Mouse (Mus musculus): Measurements from ENCODE around the gene Hspg2. TPM values are rescaled to one million over a fixed set of nuclear protein-coding genes. Genes with fewer than 3 reads are reported as not detected.
"Not testable (repeated sequence)": the region's sequence is repeated elsewhere in the genome, so short reads cannot be mapped to it uniquely, and the experiment has no call there.

Hspg2 gene
- polyA plus RNA-seq, 1 experiment: 0.26 TPM

DNA sequence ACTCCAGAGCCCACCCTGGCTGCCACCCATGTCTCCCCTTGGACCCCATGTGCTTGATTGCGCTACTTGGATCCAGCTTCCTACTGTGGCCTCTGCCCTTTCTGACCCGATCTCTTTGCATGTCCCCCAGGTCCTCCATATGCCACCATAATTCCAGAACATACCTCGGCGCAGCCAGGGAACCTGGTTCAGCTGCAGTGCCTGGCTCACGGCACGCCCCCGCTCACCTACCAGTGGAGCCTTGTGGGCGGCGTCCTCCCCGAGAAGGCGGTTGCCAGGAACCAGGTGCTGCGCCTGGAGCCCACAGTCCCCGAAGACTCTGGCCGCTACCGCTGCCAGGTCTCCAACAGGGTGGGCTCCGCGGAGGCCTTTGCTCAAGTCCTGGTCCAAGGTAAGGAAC is 84.9 kb downstream of the Hspg2 start:
- Histone ChIP-seq H3K9me3 (ENCODE audit: control insufficient read depth, low read length) (no peaks in the 10 kb centered on the region), H3K4me3 (replicated peaks) (no peak overlapping the region), H3K36me3 (ENCODE audit: control insufficient read depth) (peaks cover 19% of the 10 kb centered on the region; the same call in 1 of the 2 replicates), H3K27me3 (ENCODE audit: control insufficient read depth) (no peaks in the 10 kb centered on the region), H3K4me1 (ENCODE audit: control insufficient read depth) (no peaks in the 10 kb centered on the region)
- TF ChIP-seq GATA1 (IDR thresholded peaks at IDR 0.05; ENCODE audit: low read length) (no peak), TAL1 (IDR thresholded peaks at IDR 0.05; ENCODE audit: low read length) (no peak)

DNA sequence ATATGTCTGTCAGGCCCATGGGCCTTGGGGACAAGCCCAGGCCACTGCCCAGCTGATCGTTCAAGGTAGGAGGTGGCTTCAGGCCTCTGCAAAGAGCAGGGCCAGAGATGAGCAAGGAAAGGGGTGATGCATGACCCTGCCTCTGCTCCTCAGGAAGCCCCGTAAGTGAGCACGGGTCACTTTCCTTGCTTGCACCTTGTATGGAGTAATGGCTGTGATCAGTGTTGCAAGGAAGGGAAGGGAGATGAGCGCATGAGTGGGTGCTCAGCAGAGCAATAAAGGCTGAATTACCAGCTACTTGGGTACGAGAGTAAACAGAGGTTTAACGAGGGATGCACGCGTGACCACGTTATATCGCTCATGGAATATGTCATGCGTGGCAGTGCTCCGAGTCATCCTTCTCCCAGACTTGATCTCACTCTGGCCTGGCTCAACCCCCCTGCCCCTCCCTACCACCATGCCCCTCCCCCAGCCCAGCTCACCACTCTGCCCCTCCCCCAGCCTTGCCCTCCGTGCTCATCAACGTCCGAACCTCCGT is 88.2 kb downstream of the Hspg2 start:
- Histone ChIP-seq H3K36me3 (ENCODE audit: control insufficient read depth) (peaks cover 23% of the 10 kb centered on the region; the same call in 1 of the 2 replicates), H3K4me3 (replicated peaks) (no peak overlapping the region), H3K9me3 (ENCODE audit: control insufficient read depth, low read length) (no peaks in the 10 kb centered on the region), H3K27me3 (ENCODE audit: control insufficient read depth) (no peaks in the 10 kb centered on the region), H3K4me1 (ENCODE audit: control insufficient read depth) (no peaks in the 10 kb centered on the region)
- TF ChIP-seq GATA1 (IDR thresholded peaks at IDR 0.05; ENCODE audit: low read length): no peak
- TF ChIP-seq TAL1 (IDR thresholded peaks at IDR 0.05; ENCODE audit: low read length): no peak

DNA sequence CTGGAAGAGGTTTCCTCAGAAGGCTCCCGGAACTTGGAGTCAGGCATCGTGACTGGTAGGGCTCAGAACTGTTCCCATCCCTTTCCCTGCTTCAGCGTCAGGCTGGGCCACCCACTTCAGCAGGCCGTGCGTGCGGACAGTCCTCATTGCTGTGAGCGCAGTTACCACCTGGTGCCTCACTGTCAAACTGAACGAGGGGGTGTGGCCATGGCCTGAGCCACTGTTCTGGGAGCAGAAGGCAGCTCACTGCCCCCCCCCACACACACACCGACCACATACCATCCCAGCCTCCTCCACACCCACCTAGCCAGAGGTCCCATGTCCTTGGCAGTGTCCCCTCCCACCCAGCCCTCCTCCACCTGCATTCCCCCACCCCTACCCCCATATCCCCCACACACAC is 101.3 kb downstream of the Hspg2 start:
- no peaks in the 10 kb centered on the region for H3K9me3 ChIP-seq (ENCODE audit: control insufficient read depth, low read length)
- H3K4me1 ChIP-seq (ENCODE audit: control insufficient read depth): no peaks in the 10 kb centered on the region
- H3K27me3 ChIP-seq (ENCODE audit: control insufficient read depth): no peaks in the 10 kb centered on the region
- no peak overlapping the region for H3K4me3 ChIP-seq (replicated peaks)
- TF ChIP-seq TAL1 (IDR thresholded peaks at IDR 0.05; ENCODE audit: low read length): no peak
- no peak for TF ChIP-seq GATA1 (IDR thresholded peaks at IDR 0.05; ENCODE audit: low read length)
- peaks cover 10% of the 10 kb centered on the region; the same call in 1 of the 2 replicates for H3K36me3 ChIP-seq (ENCODE audit: control insufficient read depth)

DNA sequence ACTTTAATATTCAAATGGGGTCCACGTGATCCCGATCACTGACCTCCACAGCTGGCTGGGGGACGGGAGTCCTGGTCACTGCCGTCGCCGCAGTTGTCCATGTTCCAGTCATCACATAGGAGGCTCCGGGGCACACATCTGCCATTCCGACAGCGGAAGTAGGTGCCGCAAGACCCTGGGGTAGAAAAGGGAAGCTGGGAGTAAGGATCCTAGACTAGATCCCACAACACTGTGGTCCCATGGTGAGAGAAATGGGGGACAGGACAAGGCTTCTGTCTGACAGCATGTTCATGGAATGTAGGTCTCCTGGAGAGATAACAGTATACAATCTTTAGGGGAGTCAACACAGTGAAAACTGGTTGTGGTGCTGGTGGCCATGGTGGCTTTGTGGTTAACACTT is 105.9 kb downstream of the Hspg2 start, which contains the start of gene Ldlrad2:
Gene Ldlrad2, minus strand, starts transcription at position 101 of the 400 bp plus-strand sequence.
- H3K4me3 ChIP-seq (replicated peaks): no peak within 1 kb of the TSS
- no peaks in the 10 kb centered on the region for H3K9me3 ChIP-seq (ENCODE audit: control insufficient read depth, low read length)
- H3K36me3 ChIP-seq (ENCODE audit: control insufficient read depth): no peaks in the 10 kb centered on the region; the same call in 1 of the 2 replicates
- peaks cover 18% of the 10 kb centered on the region for H3K27me3 ChIP-seq (ENCODE audit: control insufficient read depth)
- H3K4me1 ChIP-seq (ENCODE audit: control insufficient read depth): 0 out of 2 replicates have a peak, but pooled peaks cover 2% of the 10 kb centered on the region
- TF ChIP-seq GATA1 (IDR thresholded peaks at IDR 0.05; ENCODE audit: low read length): no peak
- no peak for TF ChIP-seq TAL1 (IDR thresholded peaks at IDR 0.05; ENCODE audit: low read length)

DNA sequence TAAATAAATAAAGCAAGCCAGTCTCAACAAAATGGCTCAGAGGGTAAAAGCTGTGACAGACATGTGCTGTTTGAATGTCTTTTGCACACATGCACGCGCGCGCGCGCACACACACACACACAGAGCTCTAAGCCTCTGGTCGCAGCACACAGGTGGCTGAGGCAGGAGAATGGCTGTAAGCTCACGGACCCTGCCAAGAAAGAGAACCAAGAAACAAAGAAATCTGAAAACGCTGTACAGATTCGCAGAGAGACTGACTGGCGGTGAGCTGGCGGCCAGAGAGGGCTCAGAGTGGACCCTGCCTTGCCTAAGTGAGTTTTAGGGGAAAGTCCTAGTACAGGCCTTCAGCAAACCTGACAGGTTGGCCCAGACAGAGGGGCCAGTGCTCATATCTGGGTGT is 108.9 kb downstream of the Hspg2 start:
- H3K36me3 ChIP-seq (ENCODE audit: control insufficient read depth): no peaks in the 10 kb centered on the region
- H3K27me3 ChIP-seq (ENCODE audit: control insufficient read depth): peaks cover 26% of the 10 kb centered on the region
- no peak overlapping the region for H3K4me3 ChIP-seq (replicated peaks)
- H3K9me3 ChIP-seq (ENCODE audit: control insufficient read depth, low read length): no peaks in the 10 kb centered on the region
- H3K4me1 ChIP-seq (ENCODE audit: control insufficient read depth): 0 out of 2 replicates have a peak, but pooled peaks cover 2% of the 10 kb centered on the region
- TF ChIP-seq TAL1 (IDR thresholded peaks at IDR 0.05; ENCODE audit: low read length): no peak
- TF ChIP-seq GATA1 (IDR thresholded peaks at IDR 0.05; ENCODE audit: low read length): no peak

DNA sequence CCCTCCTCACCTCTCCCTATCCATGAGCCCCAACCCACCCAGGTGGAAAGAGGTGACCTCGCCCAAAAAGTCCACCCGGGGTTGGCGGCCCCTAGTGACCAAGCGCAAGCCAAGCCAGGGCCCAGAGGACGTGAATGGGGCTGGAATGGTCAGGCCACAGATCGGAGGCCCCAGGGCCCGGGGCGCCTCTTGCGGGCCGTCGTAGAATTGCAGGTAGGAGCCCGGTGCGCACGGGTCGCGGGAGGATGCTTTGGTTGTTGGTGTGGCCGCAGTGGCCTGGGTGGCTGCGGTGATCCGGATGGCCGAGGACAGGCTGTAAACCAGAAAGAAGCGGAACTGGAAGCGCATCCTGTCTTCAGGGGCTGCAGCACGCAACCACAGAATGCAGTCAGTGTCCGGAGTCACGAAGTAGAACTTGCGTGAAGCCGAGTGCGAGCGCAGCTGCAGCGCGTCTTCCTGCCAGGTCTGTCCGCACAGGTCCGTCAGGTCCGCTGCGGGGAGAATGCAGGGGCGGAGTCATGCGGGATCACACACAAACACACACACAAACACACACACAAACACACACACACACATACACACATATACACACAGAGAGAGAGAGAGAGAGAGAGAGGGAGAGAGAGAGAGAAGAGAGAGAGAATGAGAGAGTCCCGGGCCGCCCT is 109.7 kb downstream of the Hspg2 start:
- TF ChIP-seq GATA1 (IDR thresholded peaks at IDR 0.05; ENCODE audit: low read length) (no peak), TAL1 (IDR thresholded peaks at IDR 0.05; ENCODE audit: low read length) (no peak)

DNA sequence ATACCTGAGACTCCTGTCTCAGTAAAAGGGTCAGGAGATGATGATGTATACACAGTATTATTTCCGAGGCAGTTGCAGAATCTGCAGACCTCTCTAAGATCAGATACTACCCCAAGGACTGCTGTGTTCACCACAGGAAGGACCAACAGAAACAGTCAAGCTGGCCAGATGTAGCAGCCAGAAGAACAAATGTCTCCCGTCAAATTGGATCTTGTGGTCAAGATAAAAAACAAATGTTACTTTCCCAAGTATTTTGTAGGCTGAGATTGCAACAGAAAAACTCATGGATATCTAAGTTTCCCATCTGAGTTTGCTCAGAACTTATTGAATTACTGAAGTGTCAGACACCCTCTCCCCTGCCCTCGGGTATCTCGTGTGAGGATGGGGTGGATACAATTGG is 111.2 kb downstream of the Hspg2 start:
- TF ChIP-seq TAL1 (IDR thresholded peaks at IDR 0.05; ENCODE audit: low read length) (no peak), GATA1 (IDR thresholded peaks at IDR 0.05; ENCODE audit: low read length) (no peak)
- no peak overlapping the region for H3K4me3 ChIP-seq (replicated peaks)
- H3K9me3 ChIP-seq (ENCODE audit: control insufficient read depth, low read length): no peaks in the 10 kb centered on the region
- peaks cover 26% of the 10 kb centered on the region for H3K27me3 ChIP-seq (ENCODE audit: control insufficient read depth)
- H3K36me3 ChIP-seq (ENCODE audit: control insufficient read depth): no peaks in the 10 kb centered on the region
- H3K4me1 ChIP-seq (ENCODE audit: control insufficient read depth): 0 out of 2 replicates have a peak, but pooled peaks cover 2% of the 10 kb centered on the region

More for the DNA sequence above, 109.7 kb downstream of the Hspg2 start:
- Histone ChIP-seq H3K9me3 (ENCODE audit: control insufficient read depth, low read length) (no peaks in the 10 kb centered on the region), H3K4me1 (ENCODE audit: control insufficient read depth) (0 out of 2 replicates have a peak, but pooled peaks cover 2% of the 10 kb centered on the region), H3K36me3 (ENCODE audit: control insufficient read depth) (no peaks in the 10 kb centered on the region), H3K4me3 (replicated peaks) (no peak overlapping the region), H3K27me3 (ENCODE audit: control insufficient read depth) (peaks cover 26% of the 10 kb centered on the region)

DNA sequence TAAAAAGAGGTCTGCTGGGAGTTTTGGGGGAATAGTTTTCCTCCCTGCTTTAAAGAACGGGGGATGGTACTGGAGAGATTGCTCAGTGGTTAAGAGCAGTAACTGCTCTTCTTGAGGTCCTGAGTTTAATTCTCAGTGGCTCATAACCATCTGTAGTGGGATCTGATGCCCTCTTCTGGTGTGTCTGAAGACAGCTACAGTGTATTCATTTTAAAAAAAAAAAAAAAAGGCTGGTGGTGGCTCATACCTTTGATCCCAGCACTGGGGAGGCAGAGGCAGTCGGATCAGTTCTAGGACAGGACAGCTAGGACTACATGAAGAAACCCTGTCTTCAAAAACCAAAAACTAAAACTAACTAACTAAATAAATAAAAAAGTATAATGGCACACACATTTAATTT is 111.7 kb downstream of the Hspg2 start:
- Histone ChIP-seq H3K9me3 (ENCODE audit: control insufficient read depth, low read length) (no peaks in the 10 kb centered on the region), H3K27me3 (ENCODE audit: control insufficient read depth) (peaks cover 26% of the 10 kb centered on the region), H3K4me1 (ENCODE audit: control insufficient read depth) (0 out of 2 replicates have a peak, but pooled peaks cover 2% of the 10 kb centered on the region), H3K36me3 (ENCODE audit: control insufficient read depth) (no peaks in the 10 kb centered on the region), H3K4me3 (replicated peaks) (no peak overlapping the region)
- TF ChIP-seq TAL1 (IDR thresholded peaks at IDR 0.05; ENCODE audit: low read length) (no peak), GATA1 (IDR thresholded peaks at IDR 0.05; ENCODE audit: low read length) (no peak)

DNA sequence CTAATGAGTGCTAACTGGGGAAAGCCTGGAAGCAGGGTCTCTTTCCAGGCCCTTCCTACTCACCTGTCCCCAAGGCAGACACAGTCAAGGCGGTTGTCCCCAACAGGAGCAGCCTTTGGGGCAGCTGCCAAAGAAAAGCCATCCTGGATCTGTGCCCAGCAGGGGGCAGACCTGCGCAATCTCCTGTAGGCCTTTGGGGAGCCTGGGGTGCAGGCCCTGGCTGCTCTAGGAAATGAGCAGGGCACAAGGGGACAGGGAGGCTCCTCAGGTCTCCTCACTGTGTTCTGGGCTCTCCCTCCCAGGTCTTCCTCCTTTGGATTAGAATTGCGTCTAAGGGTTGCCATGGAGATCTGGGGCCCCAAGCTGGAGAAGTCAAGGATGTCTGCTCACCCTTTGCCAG is 113.2 kb downstream of the Hspg2 start:
- TF ChIP-seq GATA1 (IDR thresholded peaks at IDR 0.05; ENCODE audit: low read length) (no peak), TAL1 (IDR thresholded peaks at IDR 0.05; ENCODE audit: low read length) (no peak)

DNA sequence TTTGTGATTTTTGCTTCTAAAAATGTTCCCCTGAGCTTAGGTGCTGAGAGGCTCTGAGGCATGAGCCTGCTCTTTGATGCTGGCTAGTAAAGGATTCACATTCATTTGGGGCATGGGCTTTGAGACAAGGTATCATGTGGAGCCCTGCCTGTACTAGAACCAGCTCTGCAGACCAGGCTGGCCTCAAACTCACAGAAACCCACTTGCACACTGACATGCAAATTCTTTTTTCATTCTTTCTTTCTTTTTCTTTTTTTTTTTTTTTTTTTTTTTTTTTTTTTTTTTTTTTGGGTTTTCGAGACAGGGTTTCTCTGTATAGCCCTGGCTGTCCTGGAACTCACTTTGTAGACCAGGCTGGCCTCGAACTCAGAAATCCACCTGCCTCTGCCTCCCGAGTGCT is 120.5 kb downstream of the Hspg2 start:
- H3K4me3 ChIP-seq (replicated peaks); H3K27me3 ChIP-seq (ENCODE audit: control insufficient read depth); H3K36me3 ChIP-seq (ENCODE audit: control insufficient read depth); H3K9me3 ChIP-seq (ENCODE audit: control insufficient read depth, low read length); H3K4me1 ChIP-seq (ENCODE audit: control insufficient read depth): not testable (repeated sequence)

More for the DNA sequence above, 113.2 kb downstream of the Hspg2 start:
- Histone ChIP-seq H3K27me3 (ENCODE audit: control insufficient read depth) (peaks cover 26% of the 10 kb centered on the region), H3K4me1 (ENCODE audit: control insufficient read depth) (0 out of 2 replicates have a peak, but pooled peaks cover 2% of the 10 kb centered on the region), H3K4me3 (replicated peaks) (no peak overlapping the region), H3K9me3 (ENCODE audit: control insufficient read depth, low read length) (no peaks in the 10 kb centered on the region), H3K36me3 (ENCODE audit: control insufficient read depth) (no peaks in the 10 kb centered on the region)
